In the genomic region with DNA sequence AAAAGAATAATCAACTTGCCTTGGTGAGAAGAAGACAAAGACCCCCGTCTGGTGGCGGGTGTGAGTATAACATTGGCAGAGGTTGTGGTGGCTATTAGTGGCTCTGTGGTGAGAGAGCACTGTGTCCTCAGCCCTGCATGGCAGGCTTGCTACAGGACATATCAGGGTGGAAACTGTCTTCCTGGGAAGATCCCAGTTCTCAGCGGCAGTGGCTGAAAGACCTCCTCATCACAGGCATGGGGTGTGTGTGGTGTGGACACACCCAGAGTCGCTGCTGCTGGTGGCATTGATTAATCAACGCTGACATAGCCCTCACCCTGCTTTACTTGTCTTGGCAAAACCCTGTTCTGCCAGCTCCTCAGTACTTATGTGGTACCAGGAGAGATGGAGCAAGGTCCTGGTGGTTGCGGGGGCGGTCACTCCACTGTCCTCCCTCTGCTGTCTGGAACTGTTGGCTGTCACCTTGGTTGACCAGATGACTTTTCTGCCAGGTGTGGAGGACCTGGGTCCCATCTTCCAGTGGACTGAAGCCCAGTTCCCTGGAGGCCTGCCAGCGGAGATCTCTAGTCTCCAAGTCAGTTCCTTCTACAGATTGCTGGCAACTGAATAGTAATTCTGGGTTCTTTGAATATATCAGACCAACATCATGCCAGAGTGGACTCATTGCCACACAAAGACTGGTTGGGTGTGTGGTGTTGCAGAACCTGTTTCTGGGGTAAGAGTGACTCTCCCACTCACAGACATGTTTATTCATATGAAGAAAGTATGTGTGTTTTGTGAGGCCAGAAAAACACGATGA, we compare ENCODE assay signal across 10 mouse cellular contexts. TPM values are rescaled to one million over a fixed set of nuclear protein-coding genes. Genes with fewer than 3 reads are reported as not detected.
DNase-seq lines count a peak whose midpoint lies in the region; ATAC-seq lines count a peak whose summit lies in the region.
"Had no signal": no experiment of that assay in that cellular context is flagged by ENCODE, and none has a peak within 500 bp of the region (broad histone marks: within the 10 kb centered on the region; RNA-seq: fewer than 3 reads in every experiment).

No protein-coding gene starts in this region.

- no peak overlapping the region for H3K4me3 ChIP-seq in hindbrain, embryonic 15.5 days
- H3K4me3 ChIP-seq in hindbrain, embryonic 14.5 days (replicated peaks; ENCODE audit: low read length): no peak overlapping the region
- no peak overlapping the region for H3K4me3 ChIP-seq in stomach, embryonic 14.5 days (ENCODE audit: low read depth, low read length)
- H3K4me3 ChIP-seq: heart, embryonic 13.5 days had no signal

- peaks cover 4% of the 10 kb centered on the region; the same call in 1 of the 2 replicates for H3K27me3 ChIP-seq in hindbrain, embryonic 15.5 days
- 0 out of 2 replicates have a peak, but pooled peaks cover 3% of the 10 kb centered on the region for H3K27me3 ChIP-seq in hindbrain, embryonic 14.5 days (ENCODE audit: control insufficient read depth, insufficient read depth, low read length)
- H3K27me3 ChIP-seq in stomach, embryonic 14.5 days (ENCODE audit: control insufficient read depth, insufficient read depth, low read length): no peaks in the 10 kb centered on the region
- H3K27me3 ChIP-seq: heart, embryonic 13.5 days had no signal

- H3K4me1 ChIP-seq in hindbrain, embryonic 15.5 days (replicated peaks): peaks cover 51% of the 10 kb centered on the region
- H3K4me1 ChIP-seq in hindbrain, embryonic 14.5 days (replicated peaks; ENCODE audit: control insufficient read depth, insufficient read depth, low read length): peaks cover 19% of the 10 kb centered on the region
- peaks cover 50% of the 10 kb centered on the region for H3K4me1 ChIP-seq in stomach, embryonic 14.5 days (ENCODE audit: control insufficient read depth, insufficient read depth, low read length)

- 0 out of 2 replicates have a peak, but pooled peaks have one; percentile 36 for ATAC-seq in hindbrain, embryonic 15.5 days (ENCODE audit: low FRiP score, low read depth)
- ATAC-seq in hindbrain, embryonic 14.5 days (ENCODE audit: low FRiP score): no peak
- ATAC-seq in stomach, embryonic 14.5 days (ENCODE audit: insufficient number of reproducible peaks, insufficient read depth, low FRiP score, low read depth): 0 out of 2 replicates have a peak, but pooled peaks have one; percentile 54

- H3K36me3 ChIP-seq in hindbrain, embryonic 15.5 days: no peaks in the 10 kb centered on the region
- H3K36me3 ChIP-seq in hindbrain, embryonic 14.5 days (replicated peaks; ENCODE audit: control insufficient read depth, insufficient read depth): no peaks in the 10 kb centered on the region
- no peaks in the 10 kb centered on the region for H3K36me3 ChIP-seq in stomach, embryonic 14.5 days (ENCODE audit: control insufficient read depth, insufficient read depth, low read length)
- H3K36me3 ChIP-seq: heart, embryonic 13.5 days had no signal

- WGBS in hindbrain, embryonic 15.5 days: 66% methylated on average over 9 of the region's 9 CpGs
- 74% methylated on average over 9 of the region's 9 CpGs for WGBS in hindbrain, embryonic 14.5 days
- WGBS in stomach, embryonic 14.5 days: 62% methylated on average over 9 of the region's 9 CpGs

- H3K4me2 ChIP-seq in hindbrain, embryonic 15.5 days: no peak overlapping the region
- no peak overlapping the region for H3K4me2 ChIP-seq in hindbrain, embryonic 14.5 days (replicated peaks)
- no peak overlapping the region; the same call in 1 of the 2 replicates for H3K4me2 ChIP-seq in stomach, embryonic 14.5 days (replicated peaks; ENCODE audit: low read depth, low read length)
- H3K4me2 ChIP-seq: heart, embryonic 13.5 days had no signal

- DNase-seq in hindbrain, embryonic 14.5 days (ENCODE audit: low spot score): no peak
- DNase-seq in testis, postnatal 10 days (ENCODE audit: low spot score): peak; percentile 61
- DNase-seq in testis, postnatal 14 days (ENCODE audit: low spot score): no peak
- DNase-seq in kidney, postnatal 25 days: peak; percentile 50 to 52
- DNase-seq in ovary, postnatal 10 days (ENCODE audit: low spot score): no peak
- no peak for DNase-seq in MN1 (ENCODE audit: low spot score)
- DNase-seq: adrenal gland, postnatal 36 days had no signal

- H3K9ac ChIP-seq in hindbrain, embryonic 15.5 days: no peak overlapping the region
- no peak overlapping the region for H3K9ac ChIP-seq in hindbrain, embryonic 14.5 days
- H3K9ac ChIP-seq in stomach, embryonic 14.5 days (replicated peaks; ENCODE audit: low read depth, low read length): no peak overlapping the region

- H3K9me3 ChIP-seq in hindbrain, embryonic 15.5 days: no peaks in the 10 kb centered on the region
- H3K9me3 ChIP-seq in hindbrain, embryonic 14.5 days (ENCODE audit: control insufficient read depth, low read length): no peaks in the 10 kb centered on the region
- no peaks in the 10 kb centered on the region for H3K9me3 ChIP-seq in stomach, embryonic 14.5 days (ENCODE audit: control insufficient read depth, low read depth, low read length)
- H3K9me3 ChIP-seq: heart, embryonic 13.5 days had no signal

- H3K27ac ChIP-seq in hindbrain, embryonic 15.5 days (replicated peaks): no peak overlapping the region
- H3K27ac ChIP-seq in hindbrain, embryonic 14.5 days: no peak overlapping the region
- peak overlapping the region; percentile 45 for H3K27ac ChIP-seq in stomach, embryonic 14.5 days (ENCODE audit: low read length)
- H3K27ac ChIP-seq: heart, embryonic 13.5 days had no signal

RNA-seq across cellular contexts. Expression of a gene that starts 7.3 kb away (rescaled TPM):
- 10.5 and 11.7 TPM in 2 replicates for polyA plus RNA-seq in hindbrain, embryonic 15.5 days (2015; fragmentation: Nextera tagmentation; extraction: Ambion mirVana)
- 14.8 and 15.2 TPM in 2 replicates for polyA plus RNA-seq in hindbrain, embryonic 14.5 days (2014; fragmentation: Nextera tagmentation; extraction: Ambion mirVana)
- polyA plus RNA-seq in stomach, embryonic 14.5 days (2014; fragmentation: Nextera tagmentation; extraction: Ambion mirVana): 36.2 and 38.3 TPM in 2 replicates

Comparison
In these comparisons a context has a peak if more than half of its experiments do, and no peak if none do; other contexts are left out.
1. DNase-seq: peak in testis, postnatal 10 days (single experiment) and kidney, postnatal 25 days (2 of 2); none in hindbrain, embryonic 14.5 days (single experiment), testis, postnatal 14 days (single experiment), ovary, postnatal 10 days (single experiment) and MN1 (single experiment).